Mouse (Mus musculus) lung, adult 18-20 months (tissue): Measurements from ENCODE around the gene Cdkn3.
"Not testable (repeated sequence)": the region's sequence is repeated elsewhere in the genome, so short reads cannot be mapped to it uniquely, and the experiment has no call there.

Source experiments
- DNase-seq, 2 experiments: peaks; one replicate each; pipeline ENCODE4 v3.0.0; 2022; ENCODE audit warnings: mixed read lengths in 2 of 2

Gene Cdkn3

GRCm38 (mm10) chr14:46760355-46761029 lies at the start of gene Cdkn3:
TSS of gene Cdkn3 (plus strand) at chr14:46760541.
- peak; percentile 96 for DNase-seq

GRCm38 (mm10) chr14:46718483-46718922 lies 41.8 kb upstream of the Cdkn3 start:
- no peak for DNase-seq

GRCm38 (mm10) chr14:46722031-46722430 lies 38.3 kb upstream of the Cdkn3 start:
- peak; percentile 58 to 59 for DNase-seq

GRCm38 (mm10) chr14:46723828-46724227 lies 36.5 kb upstream of the Cdkn3 start:
- no peak for DNase-seq

GRCm38 (mm10) chr14:46724941-46725340 lies 35.4 kb upstream of the Cdkn3 start:
- no peak for DNase-seq

GRCm38 (mm10) chr14:46725743-46726142 lies 34.6 kb upstream of the Cdkn3 start:
- DNase-seq, result no peak

GRCm38 (mm10) chr14:46734262-46734661 lies 26.1 kb upstream of the Cdkn3 start:
- no peak for DNase-seq

GRCm38 (mm10) chr14:46734761-46735455 lies 25.4 kb upstream of the Cdkn3 start:
- DNase-seq, result no peak

- DNase-seq, result no peak
Measured at GRCm38 (mm10) chr14:46736366-46736765, 24.0 kb upstream of the Cdkn3 start.

GRCm38 (mm10) chr14:46737346-46737745 lies 23.0 kb upstream of the Cdkn3 start:
- not testable (repeated sequence) for DNase-seq

- no peak for DNase-seq
Measured at GRCm38 (mm10) chr14:46742674-46743073, 17.7 kb upstream of the Cdkn3 start.

- no peak for DNase-seq
Measured at GRCm38 (mm10) chr14:46745413-46745812, 14.9 kb upstream of the Cdkn3 start.

GRCm38 (mm10) chr14:46754371-46754770 lies 6.0 kb upstream of the Cdkn3 start:
- not testable (repeated sequence) for DNase-seq

- no peak for DNase-seq
Measured at GRCm38 (mm10) chr14:46755851-46756250, 4.5 kb upstream of the Cdkn3 start.

- no peak for DNase-seq
Measured at GRCm38 (mm10) chr14:46757736-46758135, 2.6 kb upstream of the Cdkn3 start.

GRCm38 (mm10) chr14:46759970-46760354 lies 379 bp upstream of the Cdkn3 start:
- DNase-seq, result no peak

GRCm38 (mm10) chr14:46761186-46761585 lies 845 bp downstream of the Cdkn3 start:
- no peak for DNase-seq

- DNase-seq, result no peak
Measured at GRCm38 (mm10) chr14:46767116-46767515, 6.8 kb downstream of the Cdkn3 start.

- no peak for DNase-seq
Measured at GRCm38 (mm10) chr14:46770036-46770435, 9.7 kb downstream of the Cdkn3 start.

GRCm38 (mm10) chr14:46778756-46779155 lies 18.4 kb downstream of the Cdkn3 start:
- no peak for DNase-seq

- DNase-seq, result no peak
Measured at GRCm38 (mm10) chr14:46779217-46779616, 18.9 kb downstream of the Cdkn3 start.

GRCm38 (mm10) chr14:46781086-46781485 lies 20.7 kb downstream of the Cdkn3 start:
- DNase-seq, result no peak

- no peak for DNase-seq
Measured at GRCm38 (mm10) chr14:46782187-46782828, 22.0 kb downstream of the Cdkn3 start.
